Mouse (Mus musculus) kidney, adult 2 months (tissue): ENCODE results near the gene Armc12.
A peak's percentile ranks its signal among the peaks of the same experiment; 100 is the strongest.

Experiments used
- CTCF ChIP-seq: fragments of 200-500 bp; conservative IDR thresholded peaks from 2 replicates; pipeline ENCODE4 v1.5.1; 2011; ENCODE audit warnings: low read depth, mild to moderate bottlenecking, control low read depth, low read length, moderate library complexity, mixed read lengths; ENCODE audit not compliant: insufficient read depth, insufficient read length
- POLR2A ChIP-seq: fragments of 200-500 bp; IDR thresholded peaks from one replicate; pipeline ENCODE4 v1.6.1; 2011; ENCODE audit warnings: low read depth, low read length, control low read depth

GRCm38 (mm10) chr17:28485977-28486400 lies 44.6 kb upstream of the Armc12 start:
- TF ChIP-seq CTCF (no peak), POLR2A (peak; percentile 65)
